Mouse (Mus musculus) megakaryocyte-erythroid progenitor cell, adult 5-6 weeks (primary cell): ENCODE measurements around the gene Diaph2. TPM values are rescaled to one million over a fixed set of nuclear protein-coding genes. Genes with fewer than 3 reads are reported as not detected.

Experiments used
- ATAC-seq: replicated peaks from 2 replicates; pipeline ENCODE4 v1.8.0; 2016; ENCODE audit warnings: mild to moderate bottlenecking, inconsistent platforms; ENCODE audit not compliant: severe bottlenecking, poor library complexity, low FRiP score, low TSS enrichment
- total RNA-seq, 2 experiments: library from RNA; stranded (forward) in 1 of 2; stranded (reverse) in 1 of 2; fragments of 200-1000, 215-1000 nt in 1 of 2; fragments of >200 nt in 1 of 2; fragmentation: Nextera tagmentation in 1 of 2; gene quantifications; 2 replicates each; pipeline ENCODE4 v1.2.3; 2014 to 2017

Diaph2 gene
- total RNA-seq, 2 experiments from 2014 or later, result 0.66 to 2.7 TPM

DNA sequence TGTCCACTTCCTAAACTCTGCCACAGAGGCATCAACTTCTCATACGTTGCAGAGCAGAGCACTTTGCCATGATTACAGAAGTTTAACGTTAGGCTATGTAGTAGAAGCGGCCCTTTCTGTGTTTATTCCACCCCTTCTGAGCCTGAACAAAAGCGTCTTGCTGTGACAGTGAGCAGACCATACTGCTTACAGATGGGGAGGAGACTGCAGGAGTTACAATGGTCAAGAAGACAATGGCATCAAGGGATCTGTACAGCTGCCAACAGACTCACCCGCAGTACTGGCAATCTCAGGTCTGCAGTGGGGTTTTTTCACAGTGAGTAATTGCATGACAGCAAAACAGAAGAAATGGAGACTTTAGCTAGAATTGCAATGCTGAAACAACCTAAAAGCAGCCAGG, 756.1 kb downstream of the Diaph2 start:
- no peak for ATAC-seq
